Mouse (Mus musculus): ENCODE results near the gene Tbl1x.
"Not testable (repeated sequence)": the region's sequence is repeated elsewhere in the genome, so short reads cannot be mapped to it uniquely, and the experiment has no call there.

Tbl1x gene

DNA sequence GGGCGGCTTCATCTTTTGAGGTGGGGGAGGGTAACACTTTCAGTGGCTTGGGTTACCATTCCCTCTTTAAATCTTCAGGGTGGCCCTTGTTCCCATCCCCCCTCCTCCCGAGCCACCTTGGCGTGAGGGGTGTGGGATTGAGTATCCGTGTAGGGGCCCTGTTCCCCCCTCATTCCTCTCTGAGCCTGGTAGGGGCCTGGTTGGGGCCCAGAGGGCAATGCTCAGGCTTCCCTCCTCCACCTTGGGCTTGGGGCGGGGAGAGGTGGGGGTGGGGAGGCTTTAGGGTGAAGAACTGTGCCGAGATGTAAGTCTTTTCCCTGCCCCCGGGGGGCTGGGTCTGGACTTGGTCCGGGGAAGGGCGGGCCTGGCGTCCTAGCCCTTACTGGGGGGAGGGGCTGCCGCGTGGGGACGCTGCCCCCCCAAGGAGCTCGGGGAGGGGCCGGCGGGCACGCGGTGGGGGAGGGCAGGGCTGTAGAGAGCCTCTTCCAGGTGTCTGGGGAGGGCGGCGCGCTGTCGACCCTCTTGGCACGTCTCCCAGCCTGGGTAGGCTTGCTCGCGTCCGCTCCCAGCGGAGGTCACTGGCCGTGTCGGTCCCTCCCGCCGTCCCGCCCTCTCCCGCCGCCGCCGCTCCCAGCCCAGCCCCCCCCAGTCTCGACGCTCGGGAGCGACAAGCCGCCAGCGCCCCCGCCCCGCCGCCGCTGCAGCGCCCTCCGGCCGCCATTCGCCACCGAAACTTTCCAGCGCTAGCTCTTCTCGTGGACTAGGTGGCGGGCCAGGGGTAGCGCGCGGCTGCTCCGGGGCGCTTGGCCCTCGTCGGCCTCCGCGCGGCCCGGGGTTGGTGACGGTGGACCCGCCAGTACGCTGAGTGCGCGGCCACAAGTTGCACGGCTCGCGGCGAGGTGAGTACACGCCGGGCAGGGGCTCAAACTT is at the start of gene Tbl1x:
Gene Tbl1x (plus strand): TSS at position 643 of the 930 bp plus-strand sequence.
- DNase-seq (ENCODE audit: low spot score in 2 of 2): peak; percentile 58 to 69

DNA sequence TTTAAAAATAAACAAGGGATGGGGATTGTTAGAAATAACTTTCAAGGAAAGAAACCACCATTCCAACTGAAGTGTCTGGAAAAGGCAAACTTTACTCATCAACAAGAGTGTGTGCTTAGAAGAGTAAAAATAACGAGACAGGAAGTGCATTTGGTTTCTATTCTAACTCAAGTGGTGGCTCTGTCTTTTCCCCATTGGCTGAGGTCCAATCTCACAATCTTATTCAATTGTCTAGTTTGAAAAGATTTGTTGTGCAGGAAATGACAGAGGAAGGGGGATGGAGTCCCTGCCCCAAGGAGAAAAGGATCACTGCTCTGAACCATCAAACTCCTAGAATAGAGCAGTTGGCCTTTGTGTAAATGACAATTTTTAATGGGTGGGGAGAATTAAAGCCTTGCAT is 41.6 kb upstream of the Tbl1x start:
- no peak for DNase-seq (ENCODE audit: low spot score in 2 of 2)

DNA sequence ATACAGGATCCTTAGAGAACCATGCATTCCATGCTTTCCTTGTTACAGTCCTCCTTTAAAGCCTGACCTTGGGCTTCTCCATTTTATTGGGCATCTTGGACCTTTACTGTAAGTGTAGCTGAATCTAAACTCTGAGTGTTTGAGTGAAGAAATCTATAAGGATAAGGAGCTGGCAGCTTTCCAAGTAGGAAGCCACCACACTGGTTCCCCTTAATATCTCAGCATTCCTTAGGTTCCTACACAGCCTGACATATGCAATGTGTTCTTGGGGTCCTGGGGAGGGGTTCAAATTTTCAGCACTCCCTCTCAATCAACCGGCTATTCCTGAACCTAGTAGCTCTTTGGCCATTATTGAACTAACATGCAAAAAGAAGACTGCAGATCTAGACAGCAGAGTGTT is 38.0 kb upstream of the Tbl1x start:
- DNase-seq (ENCODE audit: low spot score in 2 of 2): no peak

DNA sequence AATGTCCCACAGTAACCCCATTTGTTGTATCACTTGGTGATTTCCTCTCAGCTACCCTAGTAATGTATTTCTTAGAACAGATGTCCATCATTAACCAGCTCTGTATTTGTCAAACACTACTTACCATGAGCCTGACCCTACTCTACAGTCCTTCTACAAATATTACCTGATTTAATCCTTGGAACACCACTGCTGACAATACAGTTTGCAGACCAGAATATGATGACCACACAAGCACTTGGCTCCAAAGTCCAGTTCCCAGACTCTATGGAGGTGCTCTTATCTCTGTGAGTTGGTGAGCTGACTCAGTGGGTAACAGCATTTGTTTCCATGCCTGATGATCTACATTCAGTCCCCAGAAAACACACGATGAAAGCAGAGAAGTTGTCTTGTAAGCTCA is 37.3 kb upstream of the Tbl1x start:
- no peak for DNase-seq (ENCODE audit: low spot score in 2 of 2)

DNA sequence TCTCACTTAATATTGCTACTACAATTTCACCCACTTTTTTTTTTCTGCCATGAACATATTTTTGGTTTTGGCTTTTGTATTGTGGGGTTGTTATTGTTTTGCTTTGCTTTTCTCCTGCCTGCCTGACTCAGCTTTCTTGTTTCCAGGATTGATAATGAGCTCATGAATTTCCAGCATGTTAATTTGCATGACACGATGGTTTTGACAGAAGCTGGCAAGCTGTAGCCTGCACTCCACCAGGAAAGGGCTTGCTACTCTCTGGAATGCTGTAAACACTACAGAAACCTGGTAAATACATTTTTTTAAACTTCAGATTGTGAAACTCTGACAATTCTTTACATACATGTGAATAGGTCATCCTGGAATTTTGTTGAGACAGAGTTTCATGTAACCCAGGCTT is 36.3 kb upstream of the Tbl1x start:
- no peak for DNase-seq (ENCODE audit: low spot score in 2 of 2)

DNA sequence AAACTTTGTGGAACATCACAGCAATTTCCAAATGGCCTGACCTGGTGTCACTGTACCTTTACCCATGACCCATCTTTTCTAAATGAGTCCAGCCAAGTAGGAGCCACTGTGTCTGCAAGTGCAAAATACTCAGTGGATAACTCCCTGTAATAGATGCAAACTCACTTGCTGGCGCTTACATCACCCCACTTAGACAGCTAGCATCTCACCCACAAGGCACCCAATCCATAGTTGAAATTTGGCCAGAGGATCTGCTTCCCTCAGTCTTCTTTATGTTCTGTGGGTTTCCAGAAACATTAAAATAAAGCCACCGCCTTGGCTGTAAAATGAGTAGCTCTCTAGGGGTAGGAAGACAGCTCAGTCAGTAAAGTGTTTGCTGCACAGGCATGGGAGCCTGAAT is 33.3 kb upstream of the Tbl1x start:
- DNase-seq (ENCODE audit: low spot score in 2 of 2): no peak

DNA sequence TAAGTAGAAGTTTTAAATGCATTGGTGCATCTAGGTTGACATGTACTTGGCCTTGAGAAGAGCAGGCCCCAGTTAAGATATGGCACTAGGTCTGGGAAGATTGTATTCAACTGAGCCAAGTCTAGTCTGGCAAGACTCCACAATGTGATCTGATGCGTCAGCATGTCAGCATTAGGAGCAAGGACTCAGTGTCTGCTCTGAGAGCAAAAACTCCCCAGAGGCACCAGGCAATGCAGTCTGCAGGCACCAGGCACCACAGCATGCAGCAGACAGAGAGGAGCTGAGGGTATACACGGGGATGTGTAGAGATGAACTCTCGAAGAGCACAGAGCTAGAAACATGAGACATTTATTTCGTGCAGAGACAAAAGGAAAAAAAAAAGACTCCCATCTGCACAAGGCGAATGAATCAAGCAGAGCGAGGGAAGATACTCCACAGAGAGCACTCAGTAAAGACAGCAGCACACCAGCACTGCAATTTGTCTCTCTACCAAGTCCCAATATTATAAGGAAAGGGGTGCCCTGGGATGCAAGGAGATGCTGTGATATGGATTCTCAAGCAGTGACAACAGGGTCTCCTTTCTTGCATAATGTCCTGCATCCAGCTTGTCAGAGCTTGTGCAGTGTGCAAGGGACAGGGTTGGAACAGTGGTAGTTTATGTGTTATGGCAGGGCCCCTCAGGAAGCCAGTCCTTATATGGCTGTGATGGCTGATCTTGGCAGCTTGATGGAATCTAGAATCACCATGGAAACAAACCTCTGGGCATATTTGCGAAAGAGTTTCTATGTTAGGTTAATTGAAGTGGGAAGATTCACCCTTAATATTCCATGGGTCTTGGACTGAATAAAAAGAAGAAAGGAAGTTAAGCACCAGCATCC is 22.7 kb upstream of the Tbl1x start:
- no peak for DNase-seq (ENCODE audit: low spot score in 2 of 2)

DNA sequence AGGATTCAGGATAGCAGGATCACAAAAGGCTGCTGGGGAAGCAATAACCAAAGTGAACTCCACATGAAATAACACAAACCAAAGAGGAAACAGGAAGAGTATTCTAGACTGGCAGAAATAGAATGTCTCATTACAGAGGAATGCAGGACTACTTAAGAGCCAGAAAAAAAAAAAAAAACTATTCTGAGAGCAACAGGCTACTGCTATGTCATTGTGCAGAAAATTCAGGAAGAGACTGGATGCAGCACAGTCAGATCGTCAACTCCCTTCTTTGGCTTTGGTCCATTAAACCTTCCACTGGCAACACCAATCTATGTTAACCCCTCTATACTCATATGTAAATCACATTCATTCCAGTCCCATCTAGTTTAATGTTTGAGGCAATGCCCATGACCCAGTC is 20.7 kb upstream of the Tbl1x start:
- DNase-seq (ENCODE audit: low spot score in 2 of 2): no peak

DNA sequence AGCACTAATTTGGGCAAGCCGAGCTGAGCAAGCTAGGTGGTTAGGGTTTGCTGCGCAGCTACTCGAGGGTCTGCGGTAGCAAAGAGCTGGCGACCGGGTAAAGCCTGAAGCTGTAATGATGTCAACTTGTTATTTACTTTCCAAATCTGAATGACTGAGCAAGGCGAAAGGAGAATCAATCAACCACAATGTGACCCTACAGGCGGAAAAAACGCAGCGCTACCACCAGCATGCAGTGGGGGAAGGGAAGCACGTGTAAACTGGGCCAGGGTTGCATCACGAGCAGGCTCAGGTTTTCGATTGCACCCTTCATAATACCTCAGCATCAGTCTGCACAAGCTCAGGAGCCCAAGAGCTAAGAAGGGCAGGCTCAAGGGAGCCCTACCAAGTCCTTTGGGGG is 1.7 kb upstream of the Tbl1x start:
- DNase-seq (ENCODE audit: low spot score in 2 of 2): peak; percentile 73 to 79

DNA sequence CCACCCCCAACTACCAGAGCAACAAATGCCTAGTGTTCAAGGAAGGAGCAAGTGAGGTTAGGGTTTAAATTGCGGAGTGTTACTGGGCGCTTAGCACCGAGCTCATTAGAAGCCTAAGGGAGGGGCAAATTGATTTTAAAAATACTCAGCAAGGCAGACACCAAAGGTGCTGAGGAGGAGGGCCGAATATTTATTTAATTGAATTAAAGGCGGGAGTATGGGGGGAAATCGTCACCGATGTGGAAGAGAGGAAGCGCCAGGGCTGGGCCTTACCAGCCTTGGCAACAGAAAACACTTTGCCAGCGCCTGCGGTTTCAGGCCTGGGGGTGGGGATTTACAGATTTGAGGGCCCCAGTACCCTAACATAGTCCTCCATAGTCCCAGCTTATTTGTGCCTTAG is 1.0 kb upstream of the Tbl1x start:
- no peak for DNase-seq (ENCODE audit: low spot score in 2 of 2)

DNA sequence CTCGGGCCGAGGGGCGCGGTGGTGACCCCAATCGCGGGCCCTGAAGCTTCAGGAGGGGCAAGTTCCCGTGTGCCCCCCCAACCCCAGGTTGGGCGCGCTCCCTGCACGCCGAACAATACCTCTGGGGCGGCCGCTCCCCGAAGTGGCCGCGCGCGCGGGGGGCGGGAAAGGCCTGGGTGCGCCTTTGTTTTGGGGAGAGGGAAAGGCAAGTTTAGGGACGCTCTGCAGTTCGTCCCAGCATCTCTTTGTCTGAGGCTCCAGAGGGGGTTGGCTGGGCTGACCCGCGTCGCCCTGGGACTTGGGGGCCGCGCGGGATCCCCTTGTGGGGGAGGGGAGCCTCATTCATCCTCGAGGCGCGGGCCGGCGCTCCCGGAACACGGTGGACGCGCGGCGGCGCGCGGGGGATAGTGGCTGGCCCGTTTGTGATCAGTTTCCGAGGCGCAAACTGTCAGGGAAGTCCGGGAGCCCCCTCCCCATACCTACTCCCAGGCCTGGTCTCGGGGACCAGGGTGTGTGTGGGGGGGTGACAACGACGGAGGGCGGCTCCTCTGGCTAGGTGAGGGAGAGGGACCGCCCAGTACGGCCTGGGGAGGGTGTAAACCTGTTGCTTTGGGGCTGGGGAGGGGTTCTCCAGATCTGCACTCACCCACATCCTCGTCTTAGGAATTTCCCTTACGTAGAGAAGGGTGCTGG is 634 bp downstream of the Tbl1x start:
- peak; percentile 17 to 42 for DNase-seq (ENCODE audit: low spot score in 2 of 2)

DNA sequence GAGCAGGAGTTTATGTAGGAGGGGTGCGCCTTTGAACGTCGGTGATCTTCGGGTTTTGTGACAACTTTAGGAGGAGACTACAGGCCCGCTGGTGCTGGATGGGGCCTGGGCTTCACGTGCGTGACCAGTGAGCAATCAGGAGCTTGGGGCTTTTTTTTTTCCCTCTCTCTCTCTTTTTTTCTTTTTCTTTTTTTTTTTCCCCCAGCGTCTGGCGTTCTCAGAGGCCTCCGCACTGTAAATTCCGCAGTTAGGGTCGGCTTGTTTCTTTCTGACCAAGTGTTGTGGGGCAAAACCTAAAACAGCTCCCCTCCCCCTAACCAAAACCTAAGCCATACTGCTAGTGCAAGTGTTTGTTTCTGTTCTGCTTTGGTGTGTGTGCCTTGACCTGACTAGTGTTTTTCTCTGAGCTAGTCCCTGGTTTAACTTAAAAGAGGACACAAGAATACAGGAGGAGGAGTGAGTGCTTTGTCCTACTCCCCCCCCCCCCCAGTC is 1.2 kb downstream of the Tbl1x start:
- peak in 1 of 2 experiments; percentile 9 for DNase-seq (ENCODE audit: low spot score in 2 of 2)

DNA sequence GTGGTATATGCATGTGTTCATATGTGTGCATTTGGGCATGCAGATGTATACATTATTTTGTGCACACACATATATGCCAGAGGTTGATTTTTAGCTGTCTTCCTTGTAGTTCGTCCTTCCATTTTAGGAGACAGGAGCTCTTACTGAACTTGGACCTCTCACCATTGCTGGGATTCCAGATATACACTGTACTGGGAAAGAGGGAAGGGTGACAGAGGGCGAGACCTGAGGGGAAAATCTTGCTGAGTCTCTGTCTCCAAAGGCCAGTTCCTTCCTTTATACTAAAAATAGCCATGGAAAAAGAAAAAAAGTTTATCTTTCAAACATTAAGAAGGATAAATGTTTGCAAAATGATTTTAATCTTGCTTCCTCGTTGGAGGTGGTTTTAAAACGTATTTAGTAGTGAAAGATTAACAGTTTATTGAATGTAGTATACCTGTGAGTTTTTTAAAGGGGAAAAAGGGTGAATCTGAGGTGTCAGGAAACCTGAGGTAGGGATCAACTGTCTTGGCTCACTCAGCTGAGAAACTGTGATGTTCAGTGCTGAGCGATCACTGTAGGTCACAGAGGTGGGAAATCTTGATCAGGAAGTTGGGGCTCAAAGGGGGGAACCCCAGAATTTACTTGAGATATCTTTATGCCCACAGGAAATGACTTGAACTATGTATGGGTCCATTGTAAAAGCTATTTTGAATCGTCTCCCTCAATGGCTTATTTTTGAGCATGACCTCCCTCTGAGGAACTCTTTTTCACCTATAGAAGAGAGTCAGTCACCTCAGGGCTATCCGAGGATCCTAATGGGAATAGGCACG is 6.7 kb downstream of the Tbl1x start:
- DNase-seq (ENCODE audit: low spot score in 2 of 2): no peak

DNA sequence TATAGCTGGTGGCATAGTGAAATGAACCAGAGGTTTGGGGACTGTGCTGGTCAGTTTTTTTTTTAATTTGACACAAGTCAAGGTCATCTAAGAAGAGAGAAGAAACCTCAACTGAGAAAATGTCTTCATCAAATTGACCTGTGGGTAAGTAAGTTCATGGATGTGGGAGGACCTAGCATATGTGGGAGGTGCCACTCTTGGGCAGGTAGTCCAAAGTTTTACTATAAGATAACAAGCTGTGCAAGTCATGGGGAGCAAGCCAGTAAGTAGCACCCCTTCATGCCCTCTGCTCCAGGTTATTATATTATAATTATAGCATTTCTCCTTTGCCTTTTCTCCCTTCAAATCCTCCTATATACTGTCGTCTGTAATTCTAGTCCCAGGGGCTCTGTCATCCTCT is 8.1 kb downstream of the Tbl1x start:
- no peak for DNase-seq (ENCODE audit: low spot score in 2 of 2)

DNA sequence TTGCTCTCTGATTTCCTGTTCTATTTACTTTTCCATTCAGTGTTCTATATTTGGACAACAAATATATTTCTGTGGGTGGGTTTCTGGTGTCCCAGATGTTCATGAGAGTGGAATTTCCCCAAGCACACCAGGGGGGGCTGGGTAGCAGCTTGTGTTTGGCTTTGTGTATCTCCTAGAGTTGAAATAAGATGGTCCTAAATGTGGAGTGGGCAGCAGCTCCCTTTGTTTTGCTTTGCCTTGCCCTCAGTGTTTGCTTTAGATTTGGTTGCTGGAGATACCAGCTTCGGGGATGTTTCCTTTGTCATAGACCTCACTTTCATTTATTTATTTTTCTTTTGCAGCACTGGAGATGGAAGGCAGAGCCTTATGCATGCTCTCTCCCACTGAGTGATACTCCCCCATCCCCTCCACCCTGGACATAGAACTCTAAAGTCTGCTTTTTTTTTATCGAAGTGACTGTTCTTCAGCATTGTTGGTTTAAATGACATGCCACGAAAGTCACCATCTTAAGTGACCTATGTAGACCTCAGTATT is 12.1 kb downstream of the Tbl1x start:
- no peak for DNase-seq (ENCODE audit: low spot score in 2 of 2)

DNA sequence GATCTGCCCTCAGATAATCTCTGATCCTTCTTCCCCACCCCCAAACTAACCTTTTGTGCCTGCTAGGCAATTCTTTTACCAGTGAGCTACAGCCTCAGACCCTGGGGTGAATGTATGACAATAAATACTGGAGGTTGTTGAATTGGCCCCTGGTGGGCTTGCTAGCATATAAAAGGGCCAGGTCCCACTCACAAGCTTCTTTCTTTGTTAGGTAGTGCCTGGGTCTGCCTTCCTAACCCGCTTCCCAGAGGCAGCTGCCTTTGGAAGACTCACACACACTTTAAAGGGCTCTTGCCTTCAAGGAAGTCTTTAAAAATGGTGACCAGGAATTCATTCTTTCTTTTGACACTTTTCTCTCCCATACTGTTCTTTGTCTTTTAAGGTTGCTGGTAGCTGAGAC is 14.4 kb downstream of the Tbl1x start:
- DNase-seq (ENCODE audit: low spot score in 2 of 2): no peak

DNA sequence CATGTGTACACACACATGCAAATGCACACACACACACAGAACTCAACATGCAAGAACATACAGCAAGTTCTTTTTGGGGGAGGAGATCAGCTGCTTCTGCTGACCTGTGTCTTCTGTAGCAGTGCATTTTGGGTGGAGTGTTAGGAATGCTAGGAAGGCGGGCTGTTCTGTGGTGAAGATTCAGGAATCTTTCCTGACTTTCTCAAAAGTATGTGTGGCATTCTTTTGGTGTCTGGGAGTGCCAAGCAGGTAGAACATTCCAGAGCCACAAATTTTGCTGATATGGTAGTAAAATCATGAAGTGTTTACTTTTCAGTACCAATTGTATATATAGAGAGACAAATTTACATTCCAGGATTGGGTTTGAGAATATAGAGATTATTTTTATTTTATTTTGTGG is 17.6 kb downstream of the Tbl1x start:
- no peak for DNase-seq (ENCODE audit: low spot score in 2 of 2)

DNA sequence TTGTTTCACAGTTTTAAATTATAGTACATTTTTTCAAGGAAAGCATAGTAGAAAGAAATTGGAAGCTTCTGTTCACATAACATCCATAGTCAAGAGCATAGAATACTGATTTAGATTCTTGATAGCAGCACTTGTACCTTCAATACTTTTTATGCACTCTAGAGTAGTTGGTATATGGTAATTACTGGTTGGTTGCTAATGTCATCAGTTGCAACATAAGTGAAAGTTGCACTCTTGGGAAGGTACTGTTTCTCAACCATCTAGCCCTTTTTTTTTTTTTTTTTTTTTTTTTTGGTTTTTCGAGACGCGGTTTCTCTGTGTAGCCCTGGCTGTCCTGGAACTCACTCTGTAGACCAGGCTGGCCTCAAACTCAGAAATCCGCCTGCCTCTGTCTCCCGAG is 20.2 kb downstream of the Tbl1x start:
- DNase-seq (ENCODE audit: low spot score in 2 of 2): no peak

DNA sequence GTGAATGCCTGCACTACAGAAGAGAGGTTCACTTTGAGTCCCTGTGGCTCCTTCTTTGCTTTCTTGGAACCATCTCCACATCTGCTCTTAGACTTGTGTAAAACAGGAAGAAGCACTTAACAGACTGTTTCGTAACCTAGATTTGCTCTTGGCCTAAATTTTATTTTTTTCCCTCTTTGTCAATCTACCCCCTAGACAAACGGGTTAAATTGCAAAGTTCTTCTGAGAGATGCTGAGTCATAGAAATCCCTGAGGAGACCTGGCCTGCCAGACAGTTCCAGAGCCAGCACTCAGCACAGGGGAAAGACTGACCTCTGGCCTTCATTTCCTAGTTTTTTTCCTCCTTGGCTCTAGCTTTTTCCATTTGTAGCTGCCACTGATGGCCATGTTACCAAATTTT is 23.1 kb downstream of the Tbl1x start:
- no peak for DNase-seq (ENCODE audit: low spot score in 2 of 2)

DNA sequence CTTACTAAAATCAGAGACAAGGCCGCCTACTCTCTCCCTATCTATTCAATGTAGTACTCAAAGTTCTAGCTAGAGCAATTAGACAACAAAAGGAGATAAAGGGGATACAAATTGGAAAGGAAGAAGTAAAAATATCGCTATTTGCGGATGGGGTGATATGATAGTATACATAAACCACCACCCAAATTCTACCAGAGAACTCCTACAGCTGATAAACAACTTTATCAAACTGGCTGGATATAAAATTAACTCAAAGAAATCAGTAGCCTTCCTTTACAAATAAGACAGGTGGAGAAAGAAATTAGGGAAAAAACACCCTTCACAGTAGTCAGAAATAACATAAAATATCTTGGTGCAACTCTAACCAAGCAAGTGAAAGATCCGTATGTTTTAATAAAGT is 29.0 kb downstream of the Tbl1x start:
- DNase-seq (ENCODE audit: low spot score in 2 of 2): not testable (repeated sequence)

DNA sequence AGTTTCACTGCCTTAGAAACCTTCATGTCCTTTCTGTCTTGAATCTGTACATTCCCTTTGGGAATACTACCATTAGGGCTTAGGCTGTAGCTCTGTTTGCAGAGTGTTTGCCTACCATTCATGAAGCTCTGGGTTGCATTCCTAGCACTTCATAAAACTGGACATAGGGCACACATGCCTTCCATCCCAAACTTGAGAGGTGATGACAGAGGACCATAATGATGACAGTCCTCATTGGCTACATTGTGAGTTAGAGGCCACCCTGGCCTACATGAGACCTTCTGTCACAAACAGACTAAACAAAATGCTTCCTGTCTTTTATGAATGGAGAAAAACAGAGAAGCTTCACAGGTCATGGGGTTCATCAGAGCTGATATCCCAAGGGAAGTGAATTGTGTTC is 33.2 kb downstream of the Tbl1x start:
- DNase-seq (ENCODE audit: low spot score in 2 of 2): no peak

Data from frontal cortex, postnatal 10 days (tissue).